Mouse (Mus musculus): ENCODE measurements around the gene Stk10. TPM values are rescaled to one million over a fixed set of nuclear protein-coding genes. Genes with fewer than 3 reads are reported as not detected.

The Stk10 gene
- polyA plus RNA-seq, 1 experiment from 2014 or later: 3.2 TPM

- Histone ChIP-seq H3K4me2 (ENCODE audit: low read depth, low read length) (no peak overlapping the region), H3K9me3 (ENCODE audit: control insufficient read depth, low read length) (no peaks in the 10 kb centered on the region), H3K27me3 (ENCODE audit: control insufficient read depth, insufficient read depth, low read depth, low read length) (no peaks in the 10 kb centered on the region), H3K36me3 (ENCODE audit: control insufficient read depth, insufficient read depth, low read length) (peaks cover 10% of the 10 kb centered on the region), H3K27ac (ENCODE audit: low read length) (no peak overlapping the region), H3K4me3 (ENCODE audit: low read length) (no peak overlapping the region), H3K4me1 (replicated peaks; ENCODE audit: control insufficient read depth, insufficient read depth, low read length) (no peaks in the 10 kb centered on the region), H3K9ac (ENCODE audit: low read length) (no peak overlapping the region)
- ATAC-seq (ENCODE audit: low read depth): no peak
- 86% methylated on average over 1 of the region's 1 CpGs for WGBS
Measured at GRCm38 (mm10) chr11:32519354-32519753, 13.8 kb upstream of the Stk10 start.

GRCm38 (mm10) chr11:32521246-32521645 lies 11.9 kb upstream of the Stk10 start:
- Histone ChIP-seq H3K36me3 (ENCODE audit: control insufficient read depth, insufficient read depth, low read length) (peaks cover 6% of the 10 kb centered on the region; the same call in 1 of the 2 replicates), H3K4me1 (replicated peaks; ENCODE audit: control insufficient read depth, insufficient read depth, low read length) (no peaks in the 10 kb centered on the region), H3K9me3 (ENCODE audit: control insufficient read depth, low read length) (no peaks in the 10 kb centered on the region), H3K9ac (ENCODE audit: low read length) (no peak overlapping the region), H3K27ac (ENCODE audit: low read length) (no peak overlapping the region), H3K4me2 (ENCODE audit: low read depth, low read length) (no peak overlapping the region), H3K4me3 (ENCODE audit: low read length) (no peak overlapping the region), H3K27me3 (ENCODE audit: control insufficient read depth, insufficient read depth, low read depth, low read length) (no peaks in the 10 kb centered on the region)
- WGBS: 84% methylated on average over 2 of the region's 2 CpGs
- no peak for ATAC-seq (ENCODE audit: low read depth)

GRCm38 (mm10) chr11:32524122-32524920 lies 8.8 kb upstream of the Stk10 start:
- Histone ChIP-seq H3K4me3 (ENCODE audit: low read length) (no peak overlapping the region), H3K4me2 (ENCODE audit: low read depth, low read length) (no peak overlapping the region), H3K27me3 (ENCODE audit: control insufficient read depth, insufficient read depth, low read depth, low read length) (no peaks in the 10 kb centered on the region), H3K36me3 (ENCODE audit: control insufficient read depth, insufficient read depth, low read length) (no peaks in the 10 kb centered on the region; the same call in none of the 2 replicates), H3K9ac (ENCODE audit: low read length) (no peak overlapping the region), H3K9me3 (ENCODE audit: control insufficient read depth, low read length) (no peaks in the 10 kb centered on the region), H3K4me1 (replicated peaks; ENCODE audit: control insufficient read depth, insufficient read depth, low read length) (no peaks in the 10 kb centered on the region), H3K27ac (ENCODE audit: low read length) (no peak overlapping the region)
- no peak for ATAC-seq (ENCODE audit: low read depth)
- WGBS: 84% methylated on average over 11 of the region's 11 CpGs

DNA sequence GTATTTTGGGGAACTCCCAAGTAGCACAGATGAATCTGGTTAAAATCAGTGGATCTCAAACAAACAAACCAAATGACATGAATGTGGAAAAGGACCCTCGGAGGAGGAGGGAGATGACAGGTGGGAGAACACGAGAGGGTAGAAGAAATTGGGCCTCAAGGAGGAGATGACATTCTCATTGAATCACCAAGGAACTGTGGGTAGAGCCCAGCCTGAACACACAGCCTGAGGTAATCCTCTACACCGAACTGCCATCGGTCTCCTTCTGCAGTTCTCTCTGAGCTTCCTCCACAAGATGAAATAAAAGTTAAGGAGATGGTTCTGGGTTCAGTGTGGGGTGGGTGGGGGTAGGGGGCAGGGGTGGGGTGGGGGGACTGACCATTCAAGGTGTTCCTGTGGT lies 6.1 kb upstream of the Stk10 start:
- no peak overlapping the region for H3K27ac ChIP-seq (ENCODE audit: low read length)
- no peak overlapping the region for H3K4me3 ChIP-seq (ENCODE audit: low read length)
- H3K9me3 ChIP-seq (ENCODE audit: control insufficient read depth, low read length): no peaks in the 10 kb centered on the region
- no peaks in the 10 kb centered on the region; the same call in none of the 2 replicates for H3K36me3 ChIP-seq (ENCODE audit: control insufficient read depth, insufficient read depth, low read length)
- no peaks in the 10 kb centered on the region for H3K27me3 ChIP-seq (ENCODE audit: control insufficient read depth, insufficient read depth, low read depth, low read length)
- no peak overlapping the region for H3K4me2 ChIP-seq (ENCODE audit: low read depth, low read length)
- H3K9ac ChIP-seq (ENCODE audit: low read length): no peak overlapping the region
- 81% methylated on average over 4 of the region's 4 CpGs for WGBS
- peaks cover 1% of the 10 kb centered on the region; the same call in 1 of the 2 replicates for H3K4me1 ChIP-seq (replicated peaks; ENCODE audit: control insufficient read depth, insufficient read depth, low read length)
- ATAC-seq (ENCODE audit: low read depth): no peak

DNA sequence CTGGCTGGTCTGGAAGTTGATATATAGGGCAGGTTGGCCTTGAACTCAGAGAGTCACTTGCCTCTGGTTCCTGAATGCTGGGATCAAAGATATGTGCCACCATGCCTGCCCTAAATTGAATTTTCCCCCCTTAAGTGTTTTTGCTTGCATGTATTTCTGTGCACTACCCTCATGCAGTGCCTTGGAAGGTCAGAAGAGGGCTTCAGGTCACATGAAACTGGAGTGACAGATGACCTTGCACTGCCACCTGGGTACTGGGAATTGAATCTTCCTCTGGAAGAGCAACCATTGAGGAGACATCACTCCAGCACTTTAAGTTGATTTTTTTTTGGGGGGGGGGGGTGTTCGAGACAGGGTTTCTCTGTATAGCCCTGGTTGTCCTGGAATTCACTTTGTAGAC lies 3.0 kb upstream of the Stk10 start:
- no peaks in the 10 kb centered on the region for H3K27me3 ChIP-seq (ENCODE audit: control insufficient read depth, insufficient read depth, low read depth, low read length)
- peaks cover 18% of the 10 kb centered on the region for H3K4me1 ChIP-seq (replicated peaks; ENCODE audit: control insufficient read depth, insufficient read depth, low read length)
- no peak overlapping the region for H3K27ac ChIP-seq (ENCODE audit: low read length)
- H3K4me2 ChIP-seq (ENCODE audit: low read depth, low read length): no peak overlapping the region
- no peaks in the 10 kb centered on the region for H3K9me3 ChIP-seq (ENCODE audit: control insufficient read depth, low read length)
- H3K9ac ChIP-seq (ENCODE audit: low read length): no peak overlapping the region
- no peak for ATAC-seq (ENCODE audit: low read depth)
- H3K4me3 ChIP-seq (ENCODE audit: low read length): no peak overlapping the region
- 77% methylated on average over 1 of the region's 1 CpGs for WGBS
- H3K36me3 ChIP-seq (ENCODE audit: control insufficient read depth, insufficient read depth, low read length): no peaks in the 10 kb centered on the region; the same call in none of the 2 replicates

- H3K4me3 ChIP-seq (ENCODE audit: low read length): peak within 1 kb of the TSS; percentile 77
- H3K4me1 ChIP-seq (replicated peaks; ENCODE audit: control insufficient read depth, insufficient read depth, low read length): peaks cover 18% of the 10 kb centered on the region
- H3K27me3 ChIP-seq (ENCODE audit: control insufficient read depth, insufficient read depth, low read depth, low read length): no peaks in the 10 kb centered on the region
- H3K9me3 ChIP-seq (ENCODE audit: control insufficient read depth, low read length): no peaks in the 10 kb centered on the region
- no peak for ATAC-seq (ENCODE audit: low read depth)
- WGBS: 5% methylated on average over 33 of the region's 33 CpGs
- H3K4me2 ChIP-seq (ENCODE audit: low read depth, low read length): peak within 1 kb of the TSS; percentile 99
- H3K9ac ChIP-seq (ENCODE audit: low read length): peak within 1 kb of the TSS; percentile 75
- H3K36me3 ChIP-seq (ENCODE audit: control insufficient read depth, insufficient read depth, low read length): no peaks in the 10 kb centered on the region; the same call in 1 of the 2 replicates
- 0 out of 2 replicates have a peak within 1 kb of the TSS, but pooled peaks have one; percentile 20 for H3K27ac ChIP-seq (ENCODE audit: low read length)
Measured at GRCm38 (mm10) chr11:32531871-32532764, 987 bp upstream of the Stk10 start, which contains the start of gene Efcab9. Gene Efcab9 (minus strand): TSS chr11:32532081.

- H3K4me1 ChIP-seq (replicated peaks; ENCODE audit: control insufficient read depth, insufficient read depth, low read length): peaks cover 19% of the 10 kb centered on the region
- no peak overlapping the region for H3K27ac ChIP-seq (ENCODE audit: low read length)
- H3K4me2 ChIP-seq (ENCODE audit: low read depth, low read length): peak overlapping the region; percentile 99
Measured at GRCm38 (mm10) chr11:32533482-32534261, 567 bp downstream of the Stk10 start.

GRCm38 (mm10) chr11:32534453-32535075 lies 1.5 kb downstream of the Stk10 start:
- no peaks in the 10 kb centered on the region for H3K9me3 ChIP-seq (ENCODE audit: control insufficient read depth, low read length)
- no peaks in the 10 kb centered on the region for H3K27me3 ChIP-seq (ENCODE audit: control insufficient read depth, insufficient read depth, low read depth, low read length)
- H3K4me3 ChIP-seq (ENCODE audit: low read length): peak overlapping the region; percentile 77; the same call in 1 of the 2 replicates
- ATAC-seq (ENCODE audit: low read depth): no peak
- H3K4me1 ChIP-seq (replicated peaks; ENCODE audit: control insufficient read depth, insufficient read depth, low read length): peaks cover 24% of the 10 kb centered on the region
- 69% methylated on average over 7 of the region's 7 CpGs for WGBS
- H3K9ac ChIP-seq (ENCODE audit: low read length): no peak overlapping the region
- peak overlapping the region; percentile 99 for H3K4me2 ChIP-seq (ENCODE audit: low read depth, low read length)
- no peak overlapping the region for H3K27ac ChIP-seq (ENCODE audit: low read length)
- no peaks in the 10 kb centered on the region for H3K36me3 ChIP-seq (ENCODE audit: control insufficient read depth, insufficient read depth, low read length)

More at GRCm38 (mm10) chr11:32533482-32534261, 567 bp downstream of the Stk10 start:
- Histone ChIP-seq H3K4me3 (ENCODE audit: low read length) (peak overlapping the region; percentile 77), H3K9me3 (ENCODE audit: control insufficient read depth, low read length) (no peaks in the 10 kb centered on the region), H3K9ac (ENCODE audit: low read length) (peak overlapping the region; percentile 68), H3K36me3 (ENCODE audit: control insufficient read depth, insufficient read depth, low read length) (no peaks in the 10 kb centered on the region), H3K27me3 (ENCODE audit: control insufficient read depth, insufficient read depth, low read depth, low read length) (no peaks in the 10 kb centered on the region)
- peak; percentile 31 for ATAC-seq (ENCODE audit: low read depth)
- 2% methylated on average over 24 of the region's 24 CpGs for WGBS

Data from lung, embryonic 16.5 days (tissue).